Mouse (Mus musculus): ENCODE measurements around the gene Lin52.

DNA sequence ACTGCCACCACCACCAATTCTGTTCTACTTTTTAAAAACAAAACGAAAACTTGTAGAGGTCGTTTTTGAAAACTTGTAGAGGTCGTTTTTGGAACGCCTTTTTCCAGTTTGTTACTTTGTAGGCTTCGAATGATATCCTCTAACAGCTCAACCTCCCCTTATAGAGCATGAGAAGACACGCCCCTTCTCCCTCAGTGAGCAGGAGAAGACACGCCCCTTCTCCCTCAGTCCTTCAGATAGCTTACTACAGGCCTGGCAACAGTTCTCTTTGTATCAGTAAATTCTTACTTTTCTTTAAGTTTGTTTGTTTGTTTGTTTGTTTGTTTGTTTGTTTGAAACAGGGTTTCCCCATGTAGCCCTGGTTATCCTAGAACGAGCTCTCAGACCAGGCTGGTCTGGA lies 104.0 kb downstream of the Lin52 start:
- TF ChIP-seq POLR2A (IDR thresholded peaks at IDR 0.05; ENCODE audit: control insufficient read depth, extremely low read depth, insufficient read depth, low read length, poor library complexity) (no peak), CTCF (IDR thresholded peaks at IDR 0.05; ENCODE audit: borderline replicate concordance, control insufficient read depth, extremely low read depth, insufficient read depth, low read length, poor library complexity) (no peak)
